Mouse (Mus musculus) small intestine, adult 10 weeks (tissue): ENCODE results near the gene Olfr110. TPM values are rescaled to one million over a fixed set of nuclear protein-coding genes. Genes with fewer than 3 reads are reported as not detected.

ENCODE experiments used
- polyA plus RNA-seq: library from polyadenylated mRNA; stranded (reverse); fragments of 350-450 nt; fragmentation: Illumina TruSeq; extraction: RNeasy Lipid Tissue Mini Kit (QIAGEN cat#74804); gene quantifications from one replicate; pipeline ENCODE4 v1.2.3, GENCODE M21; 2014; ENCODE audit warnings: low replicate concordance

The Olfr110 gene
- polyA plus RNA-seq: not detected

GRCm38 (mm10) chr17:37491930-37492518 lies at the start of gene Olfr110:
Gene Olfr110 (plus strand): TSS chr17:37492468.

DNA sequence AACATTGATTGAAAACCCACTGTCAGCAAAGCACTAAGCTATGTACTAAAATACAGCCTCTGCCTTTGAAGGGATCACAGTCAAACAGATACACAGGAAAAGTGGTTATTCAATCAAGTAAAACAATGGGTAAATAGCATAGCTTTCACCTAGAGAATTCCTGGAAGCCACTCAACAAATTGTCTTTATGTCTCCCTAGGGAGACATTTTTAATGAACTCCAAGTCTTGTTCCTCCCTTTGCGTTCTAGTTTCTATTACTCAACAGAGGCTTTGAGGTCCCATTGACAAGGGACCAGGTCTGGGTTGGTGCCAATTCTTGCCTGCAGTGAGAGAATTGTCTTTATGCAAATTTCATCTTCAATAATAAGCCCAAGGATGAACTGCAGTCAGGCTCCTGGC lies 47.1 kb upstream of the Olfr110 start, which contains the start of gene Olfr108:
TSS of gene Olfr108 (plus strand) at position 301 of the 400 bp plus-strand sequence.

GRCm38 (mm10) chr17:37458616-37459015 lies 33.7 kb upstream of the Olfr110 start, which contains the start of gene Olfr109:
Gene Olfr109 (plus strand): TSS chr17:37458916.

GRCm38 (mm10) chr17:37483452-37483851 lies 8.8 kb upstream of the Olfr110 start, which contains the start of gene H2-M2:
Gene H2-M2 (minus strand): TSS chr17:37483552.

DNA sequence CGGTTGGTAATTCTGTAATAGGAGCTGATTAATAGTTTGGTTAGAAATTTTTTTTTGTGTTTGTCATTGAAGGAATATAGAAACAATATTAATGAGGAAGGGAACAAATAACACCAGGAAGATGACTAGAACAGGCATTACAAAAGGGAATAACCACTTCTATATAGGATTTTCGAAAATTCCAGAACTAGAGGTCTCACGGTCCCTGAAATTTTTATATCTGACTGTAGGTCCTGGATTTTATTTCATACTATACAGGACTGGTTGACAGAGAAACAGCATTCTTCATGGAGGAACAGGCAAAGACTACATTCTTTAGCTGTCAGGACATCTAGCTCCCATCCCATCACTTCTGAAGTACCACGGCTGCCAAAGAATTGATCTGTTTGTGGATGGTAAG lies 15.5 kb downstream of the Olfr110 start, which contains the start of gene Olfr111:
TSS of gene Olfr111 (plus strand) at position 301 of the 400 bp plus-strand sequence.

Other genes with a start within 250 kb of the Olfr110 start
- not detected for gene Olfr98, start 228.7 kb upstream of the Olfr110 start, polyA plus RNA-seq
- gene H2-M3, start 222.2 kb upstream of the Olfr110 start, polyA plus RNA-seq: 1.0 TPM
- gene Olfr99, start 209.0 kb upstream of the Olfr110 start, polyA plus RNA-seq: not detected
- not detected for gene Olfr101, start 188.2 kb upstream of the Olfr110 start, polyA plus RNA-seq
- gene Olfr102, start 175.4 kb upstream of the Olfr110 start, polyA plus RNA-seq: not detected
- not detected for gene Olfr103, start 152.8 kb upstream of the Olfr110 start, polyA plus RNA-seq
- gene Olfr104-ps, start 132.9 kb upstream of the Olfr110 start, polyA plus RNA-seq: not detected
- not detected for gene Olfr105-ps, start 113.4 kb upstream of the Olfr110 start, polyA plus RNA-seq
- gene Olfr106-ps, start 102.1 kb upstream of the Olfr110 start, polyA plus RNA-seq: not detected
- gene Olfr107, start 93.2 kb upstream of the Olfr110 start, polyA plus RNA-seq: not detected
- not detected for gene Olfr108, start 47.0 kb upstream of the Olfr110 start, polyA plus RNA-seq
- gene Olfr109, start 33.6 kb upstream of the Olfr110 start, polyA plus RNA-seq: not detected
- 4.4 TPM for gene H2-M2, start 8.9 kb upstream of the Olfr110 start, polyA plus RNA-seq
- gene Olfr111, start 15.6 kb downstream of the Olfr110 start, polyA plus RNA-seq: 0.45 TPM
- not detected for gene Olfr112, start 77.0 kb downstream of the Olfr110 start, polyA plus RNA-seq
- gene Olfr113, start 85.2 kb downstream of the Olfr110 start, polyA plus RNA-seq: not detected
- gene Olfr114, start 100.3 kb downstream of the Olfr110 start, polyA plus RNA-seq: not detected
- gene Olfr115, start 134.6 kb downstream of the Olfr110 start, polyA plus RNA-seq: not detected
- not detected for gene Olfr116, start 134.7 kb downstream of the Olfr110 start, polyA plus RNA-seq
- not detected for gene Olfr117, start 171.3 kb downstream of the Olfr110 start, polyA plus RNA-seq
- gene Olfr118, start 174.5 kb downstream of the Olfr110 start, polyA plus RNA-seq: not detected
- not detected for gene Olfr119, start 204.1 kb downstream of the Olfr110 start, polyA plus RNA-seq
- not detected for gene Olfr120, start 229.3 kb downstream of the Olfr110 start, polyA plus RNA-seq